Comparison of ENCODE assay signal across 20 mouse cellular contexts in the genomic region with DNA sequence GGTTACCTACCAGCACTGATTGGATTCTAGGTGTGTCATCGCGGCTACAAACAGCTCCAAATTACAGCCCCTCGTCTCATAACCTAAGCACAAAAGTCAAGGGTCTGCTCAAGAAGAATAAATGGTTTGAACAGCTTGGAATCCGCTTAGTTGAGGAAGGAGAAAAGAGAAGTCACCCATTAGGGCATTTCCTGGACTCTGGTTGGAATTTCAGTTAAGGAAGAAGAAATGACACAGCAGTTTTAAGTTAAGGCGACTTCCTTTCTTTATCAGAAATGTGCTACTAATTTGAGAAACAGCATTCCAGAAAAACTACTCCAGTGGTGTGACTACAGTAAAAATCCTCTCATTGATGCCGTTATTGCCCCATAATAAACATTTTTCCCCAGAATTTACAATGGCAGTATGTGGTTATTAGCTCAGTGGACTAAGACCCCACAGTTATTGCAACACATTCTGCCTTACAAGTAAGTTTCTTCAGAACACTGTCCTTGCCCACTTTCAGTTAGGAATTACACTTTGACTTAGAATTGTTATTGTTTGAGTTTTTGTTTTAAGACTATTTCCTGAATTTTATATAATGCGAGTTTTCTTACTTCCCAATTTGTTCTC. TPM values are rescaled to one million over a fixed set of nuclear protein-coding genes. Genes with fewer than 3 reads are reported as not detected.
A peak's percentile ranks its signal among the peaks of the same experiment; 100 is the strongest.
DNase-seq lines count a peak whose midpoint lies in the region; ATAC-seq and TF ChIP-seq lines count a peak whose summit lies in the region.
"Had no signal": no experiment of that assay in that cellular context is flagged by ENCODE, and none has a peak within 500 bp of the region (broad histone marks: within the 10 kb centered on the region; RNA-seq: fewer than 3 reads in every experiment).

Gene Tfec (minus strand): TSS at position 191 of the 612 bp plus-strand sequence.

- no peak within 1 kb of the TSS for H3K9ac ChIP-seq in lung, postnatal 0 days (replicated peaks; ENCODE audit: low read depth)
- no peak within 1 kb of the TSS for H3K9ac ChIP-seq in intestine, postnatal 0 days (ENCODE audit: low read depth, low read length)
- H3K9ac ChIP-seq in midbrain, embryonic 13.5 days (replicated peaks), result no peak within 1 kb of the TSS
- H3K9ac ChIP-seq: embryonic facial prominence, embryonic 13.5 days; forebrain, postnatal 0 days; hindbrain, embryonic 13.5 days; limb, embryonic 12.5 days; midbrain, embryonic 15.5 days had no signal

- no peak within 1 kb of the TSS for H3K27ac ChIP-seq in lung, postnatal 0 days (ENCODE audit: low read length)
- H3K27ac ChIP-seq in intestine, postnatal 0 days (ENCODE audit: low read depth, low read length), result peak within 1 kb of the TSS; percentile 60
- H3K27ac ChIP-seq in midbrain, embryonic 13.5 days, result no peak within 1 kb of the TSS
- H3K27ac ChIP-seq: embryonic facial prominence, embryonic 13.5 days; hindbrain, embryonic 13.5 days; limb, embryonic 12.5 days; midbrain, embryonic 15.5 days had no signal

- H3K36me3 ChIP-seq in lung, postnatal 0 days (ENCODE audit: insufficient read depth, low read length), result no peaks in the 10 kb centered on the region
- H3K36me3 ChIP-seq in intestine, postnatal 0 days (ENCODE audit: control insufficient read depth, insufficient read depth), result no peaks in the 10 kb centered on the region
- no peaks in the 10 kb centered on the region for H3K36me3 ChIP-seq in midbrain, embryonic 13.5 days
- H3K36me3 ChIP-seq: embryonic facial prominence, embryonic 13.5 days; G1E; hindbrain, embryonic 13.5 days; limb, embryonic 12.5 days; midbrain, embryonic 15.5 days had no signal

- no peaks in the 10 kb centered on the region for H3K27me3 ChIP-seq in lung, postnatal 0 days (replicated peaks; ENCODE audit: insufficient read depth, low read length)
- no peaks in the 10 kb centered on the region for H3K27me3 ChIP-seq in intestine, postnatal 0 days (replicated peaks; ENCODE audit: control insufficient read depth, insufficient read depth, low read length)
- H3K27me3 ChIP-seq in midbrain, embryonic 13.5 days, result no peaks in the 10 kb centered on the region
- H3K27me3 ChIP-seq: embryonic facial prominence, embryonic 13.5 days; hindbrain, embryonic 13.5 days; limb, embryonic 12.5 days; midbrain, embryonic 15.5 days had no signal

- no peaks in the 10 kb centered on the region for H3K9me3 ChIP-seq in lung, postnatal 0 days (ENCODE audit: low read length)
- no peaks in the 10 kb centered on the region for H3K9me3 ChIP-seq in intestine, postnatal 0 days (ENCODE audit: control insufficient read depth)
- no peaks in the 10 kb centered on the region for H3K9me3 ChIP-seq in midbrain, embryonic 13.5 days
- H3K9me3 ChIP-seq: embryonic facial prominence, embryonic 13.5 days; G1E; hindbrain, embryonic 13.5 days; limb, embryonic 12.5 days; midbrain, embryonic 15.5 days had no signal

- WGBS in lung, postnatal 0 days, result 70% methylated on average over 7 of the region's 7 CpGs
- WGBS in intestine, postnatal 0 days, result 39% methylated on average over 7 of the region's 7 CpGs
- WGBS in midbrain, embryonic 13.5 days, result 87% methylated on average over 7 of the region's 7 CpGs

- no peak for ATAC-seq in lung, postnatal 0 days
- no peak for ATAC-seq in erythroblast, adult 5-6 weeks (replicated peaks; ENCODE audit: low FRiP score, poor library complexity, severe bottlenecking)
- ATAC-seq in intestine, postnatal 0 days, result peak; percentile 97
- no peak for ATAC-seq in midbrain, embryonic 13.5 days
- ATAC-seq: CD4-positive, CD25-positive, alpha-beta regulatory T cell, adult 4 months; forebrain, postnatal 0 days; midbrain, embryonic 15.5 days had no signal

- no peaks in the 10 kb centered on the region for H3K4me1 ChIP-seq in lung, postnatal 0 days (ENCODE audit: insufficient read depth, low read depth, low read length)
- no peaks in the 10 kb centered on the region for H3K4me1 ChIP-seq in intestine, postnatal 0 days (replicated peaks; ENCODE audit: control insufficient read depth, insufficient read depth, low read length)
- H3K4me1 ChIP-seq in midbrain, embryonic 13.5 days (replicated peaks), result no peaks in the 10 kb centered on the region
- H3K4me1 ChIP-seq: embryonic facial prominence, embryonic 13.5 days; hindbrain, embryonic 13.5 days; limb, embryonic 12.5 days; midbrain, embryonic 15.5 days had no signal

- TF ChIP-seq CTCF in lung, postnatal 0 days (IDR thresholded peaks at IDR 0.05), result no peak
- TF ChIP-seq CTCF in intestine, postnatal 0 days (IDR thresholded peaks at IDR 0.05; ENCODE audit: low read depth), result no peak

- TF ChIP-seq EP300 in lung, postnatal 0 days (IDR thresholded peaks at IDR 0.05), result no peak

- no peak within 1 kb of the TSS for H3K4me3 ChIP-seq in lung, postnatal 0 days (ENCODE audit: low read depth, low read length)
- H3K4me3 ChIP-seq in intestine, postnatal 0 days (ENCODE audit: low read depth, low read length), result peak within 1 kb of the TSS; percentile 18
- no peak within 1 kb of the TSS for H3K4me3 ChIP-seq in midbrain, embryonic 13.5 days (replicated peaks)
- H3K4me3 ChIP-seq: embryonic facial prominence, embryonic 13.5 days; hindbrain, embryonic 13.5 days; limb, embryonic 12.5 days; midbrain, embryonic 15.5 days had no signal

- no peak within 1 kb of the TSS for H3K4me2 ChIP-seq in lung, postnatal 0 days (replicated peaks; ENCODE audit: low read depth, low read length)
- H3K4me2 ChIP-seq in intestine, postnatal 0 days (replicated peaks; ENCODE audit: low read depth), result peak within 1 kb of the TSS; percentile 44
- no peak within 1 kb of the TSS for H3K4me2 ChIP-seq in midbrain, embryonic 13.5 days (replicated peaks)
- H3K4me2 ChIP-seq: embryonic facial prominence, embryonic 13.5 days; hindbrain, embryonic 13.5 days; limb, embryonic 12.5 days; midbrain, embryonic 15.5 days had no signal

- peak; percentile 16 for DNase-seq in lung, postnatal 0 days (ENCODE audit: low spot score)
- no peak for DNase-seq in lung, postnatal 25 days (ENCODE audit: low spot score)
- peak; percentile 47 for DNase-seq in yolk sac, embryonic 10.5 days (ENCODE audit: low spot score)
- no peak for DNase-seq in frontal cortex, postnatal 10 days (ENCODE audit: low spot score in 2 of 2)
- DNase-seq: cerebellum, adult 11 months; forebrain, postnatal 0 days; heart, postnatal 10 days; kidney, adult 18-20 months; kidney, postnatal 25 days; lung, postnatal 14 days; right cerebral cortex, adult 18-20 months had no signal

RNA-seq across cellular contexts. Expression of gene Tfec, which starts in this region (rescaled TPM):
- polyA plus RNA-seq in lung, postnatal 0 days (2015; fragmentation: Nextera tagmentation; extraction: Ambion mirVana), result 3.8 and 3.9 TPM in 2 replicates
- 14.0 and 14.4 TPM in 2 replicates for total RNA-seq in erythroblast, adult 5-6 weeks (2015; ENCODE audit: low replicate concordance)
- 10.6 and 10.7 TPM in 2 replicates for total RNA-seq in erythroblast, adult 5-6 weeks (2017; ENCODE audit: low replicate concordance)
- polyA plus RNA-seq in intestine, postnatal 0 days (2015; fragmentation: Nextera tagmentation; extraction: Ambion mirVana), result 79.5 and 96.7 TPM in 2 replicates
- 0.15 and 0.62 TPM in 2 replicates for polyA plus RNA-seq in midbrain, embryonic 13.5 days (2015; fragmentation: Nextera tagmentation; extraction: Ambion mirVana)
- polyA plus RNA-seq: G1E had no signal

Comparison
In these comparisons a context has a peak if more than half of its experiments do, and no peak if none do; other contexts are left out.
1. RNA of gene Tfec (polyA plus RNA-seq): 79.5 to 96.7 TPM in intestine, postnatal 0 days; 3.8 to 3.9 TPM in lung, postnatal 0 days and 0.15 to 0.62 TPM in midbrain, embryonic 13.5 days; every median in the first group is over 10 times any median in the second.
2. DNase-seq: peak in lung, postnatal 0 days (single experiment) and yolk sac, embryonic 10.5 days (single experiment); none in lung, postnatal 25 days (single experiment) and frontal cortex, postnatal 10 days (0 of 2).